Mouse (Mus musculus): ENCODE measurements around the gene Rnf113a2. TPM values are rescaled to one million over a fixed set of nuclear protein-coding genes. Genes with fewer than 3 reads are reported as not detected.

Gene Rnf113a2
- total and polyA plus RNA-seq, 2 experiments from 2014 or later = 9.4 to 20.9 TPM

- H3K9me3 ChIP-seq (replicated peaks; ENCODE audit: control insufficient read depth, low read length) = no peaks in the 10 kb centered on the region
- H3K27me3 ChIP-seq (ENCODE audit: control insufficient read depth, insufficient read depth, low read length) = no peaks in the 10 kb centered on the region
- H3K27ac ChIP-seq (ENCODE audit: low read depth) = peak within 1 kb of the TSS; percentile 96
- WGBS = under 1% methylated on average over 48 of the region's 49 CpGs
- peak within 1 kb of the TSS; percentile 72 for H3K4me2 ChIP-seq (ENCODE audit: low read depth, low read length)
- no peaks in the 10 kb centered on the region for H3K36me3 ChIP-seq (replicated peaks; ENCODE audit: control insufficient read depth, insufficient read depth, low read length)
- peak; percentile 100 for DNase-seq (ENCODE audit: low spot score)
- peaks cover 21% of the 10 kb centered on the region for H3K4me1 ChIP-seq (ENCODE audit: control insufficient read depth, insufficient read depth)
- peak within 1 kb of the TSS; percentile 65 for H3K4me3 ChIP-seq (ENCODE audit: low read depth, low read length)
- H3K9ac ChIP-seq (replicated peaks; ENCODE audit: low read depth, low read length) = peak within 1 kb of the TSS; percentile 72
- ATAC-seq (ENCODE audit: insufficient read depth, low read depth) = peak; percentile 95
- TF ChIP-seq EP300 (IDR thresholded peaks at IDR 0.05; ENCODE audit: low read depth) = peak; percentile 83
- no peak for TF ChIP-seq CTCF (IDR thresholded peaks at IDR 0.05; ENCODE audit: low read depth)
These were observed 34.0 kb downstream of the Rnf113a2 start, which contains the start of the genes Aldh6a1 and Lin52 for GRCm38 (mm10) chr12:84450718-84451646. Gene Aldh6a1, minus strand, starts transcription at chr12:84451004. Gene Lin52, plus strand, starts transcription at chr12:84451422.

- Histone ChIP-seq H3K27me3 (ENCODE audit: control insufficient read depth, insufficient read depth, low read length) (no peaks in the 10 kb centered on the region), H3K4me2 (ENCODE audit: low read depth, low read length) (peak overlapping the region; percentile 72), H3K9me3 (replicated peaks; ENCODE audit: control insufficient read depth, low read length) (no peaks in the 10 kb centered on the region), H3K4me1 (ENCODE audit: control insufficient read depth, insufficient read depth) (peaks cover 21% of the 10 kb centered on the region), H3K27ac (ENCODE audit: low read depth) (peak overlapping the region; percentile 96), H3K4me3 (ENCODE audit: low read depth, low read length) (peak overlapping the region; percentile 65), H3K36me3 (replicated peaks; ENCODE audit: control insufficient read depth, insufficient read depth, low read length) (peaks cover under 1% of the 10 kb centered on the region), H3K9ac (replicated peaks; ENCODE audit: low read depth, low read length) (peak overlapping the region; percentile 62)
- TF ChIP-seq CTCF (IDR thresholded peaks at IDR 0.05; ENCODE audit: low read depth) (no peak), EP300 (IDR thresholded peaks at IDR 0.05; ENCODE audit: low read depth) (no peak)
- DNase-seq (ENCODE audit: low spot score) (no peak), ATAC-seq (ENCODE audit: insufficient read depth, low read depth) (no peak)
- 2% methylated on average over 11 of the region's 11 CpGs for WGBS
These were observed 34.8 kb downstream of the Rnf113a2 start for GRCm38 (mm10) chr12:84451801-84452200.

- no peak overlapping the region for H3K4me2 ChIP-seq (ENCODE audit: low read depth, low read length)
- H3K27me3 ChIP-seq (ENCODE audit: control insufficient read depth, insufficient read depth, low read length) = no peaks in the 10 kb centered on the region
- 91% methylated on average over 3 of the region's 3 CpGs for WGBS
- no peak overlapping the region for H3K27ac ChIP-seq (ENCODE audit: low read depth)
- H3K36me3 ChIP-seq (replicated peaks; ENCODE audit: control insufficient read depth, insufficient read depth, low read length) = peaks cover 39% of the 10 kb centered on the region
- no peaks in the 10 kb centered on the region for H3K9me3 ChIP-seq (replicated peaks; ENCODE audit: control insufficient read depth, low read length)
- no peak for ATAC-seq (ENCODE audit: insufficient read depth, low read depth)
- no peak for DNase-seq (ENCODE audit: low spot score)
- no peak overlapping the region for H3K9ac ChIP-seq (replicated peaks; ENCODE audit: low read depth, low read length)
- H3K4me3 ChIP-seq (ENCODE audit: low read depth, low read length) = no peak overlapping the region
- TF ChIP-seq CTCF (IDR thresholded peaks at IDR 0.05; ENCODE audit: low read depth) = no peak
- TF ChIP-seq EP300 (IDR thresholded peaks at IDR 0.05; ENCODE audit: low read depth) = no peak
- peaks cover 11% of the 10 kb centered on the region for H3K4me1 ChIP-seq (ENCODE audit: control insufficient read depth, insufficient read depth)
These were observed 39.9 kb downstream of the Rnf113a2 start for GRCm38 (mm10) chr12:84456911-84457310.

- peaks cover 65% of the 10 kb centered on the region for H3K36me3 ChIP-seq (replicated peaks; ENCODE audit: control insufficient read depth, insufficient read depth, low read length)
- H3K27ac ChIP-seq (ENCODE audit: low read depth) = no peak overlapping the region
- DNase-seq (ENCODE audit: low spot score) = no peak
- H3K4me1 ChIP-seq (ENCODE audit: control insufficient read depth, insufficient read depth) = no peaks in the 10 kb centered on the region
- no peaks in the 10 kb centered on the region for H3K27me3 ChIP-seq (ENCODE audit: control insufficient read depth, insufficient read depth, low read length)
- no peak overlapping the region for H3K4me2 ChIP-seq (ENCODE audit: low read depth, low read length)
- TF ChIP-seq EP300 (IDR thresholded peaks at IDR 0.05; ENCODE audit: low read depth) (no peak), CTCF (IDR thresholded peaks at IDR 0.05; ENCODE audit: low read depth) (peak; percentile 30; the same call in 1 of the 2 replicates)
- no peak overlapping the region for H3K4me3 ChIP-seq (ENCODE audit: low read depth, low read length)
- H3K9me3 ChIP-seq (replicated peaks; ENCODE audit: control insufficient read depth, low read length) = no peaks in the 10 kb centered on the region
- ATAC-seq (ENCODE audit: insufficient read depth, low read depth) = no peak
- 51% methylated on average over 1 of the region's 1 CpGs for WGBS
- H3K9ac ChIP-seq (replicated peaks; ENCODE audit: low read depth, low read length) = no peak overlapping the region
These were observed 42.8 kb downstream of the Rnf113a2 start for GRCm38 (mm10) chr12:84459845-84460244.

- 86% methylated on average over 5 of the region's 5 CpGs for WGBS
- Histone ChIP-seq H3K9ac (replicated peaks; ENCODE audit: low read depth, low read length) (no peak overlapping the region), H3K4me1 (ENCODE audit: control insufficient read depth, insufficient read depth) (no peaks in the 10 kb centered on the region), H3K36me3 (replicated peaks; ENCODE audit: control insufficient read depth, insufficient read depth, low read length) (peaks cover 68% of the 10 kb centered on the region), H3K4me2 (ENCODE audit: low read depth, low read length) (no peak overlapping the region), H3K4me3 (ENCODE audit: low read depth, low read length) (no peak overlapping the region), H3K27ac (ENCODE audit: low read depth) (no peak overlapping the region), H3K27me3 (ENCODE audit: control insufficient read depth, insufficient read depth, low read length) (no peaks in the 10 kb centered on the region), H3K9me3 (replicated peaks; ENCODE audit: control insufficient read depth, low read length) (no peaks in the 10 kb centered on the region)
- DNase-seq (ENCODE audit: low spot score) = no peak
- ATAC-seq (ENCODE audit: insufficient read depth, low read depth) = no peak
- TF ChIP-seq CTCF (IDR thresholded peaks at IDR 0.05; ENCODE audit: low read depth) (no peak), EP300 (IDR thresholded peaks at IDR 0.05; ENCODE audit: low read depth) (no peak)
These were observed 44.4 kb downstream of the Rnf113a2 start for GRCm38 (mm10) chr12:84461416-84461815.

Data from heart, postnatal 0 days (tissue).